Comparison of ENCODE assay signal across 8 mouse cellular contexts in the genomic region with DNA sequence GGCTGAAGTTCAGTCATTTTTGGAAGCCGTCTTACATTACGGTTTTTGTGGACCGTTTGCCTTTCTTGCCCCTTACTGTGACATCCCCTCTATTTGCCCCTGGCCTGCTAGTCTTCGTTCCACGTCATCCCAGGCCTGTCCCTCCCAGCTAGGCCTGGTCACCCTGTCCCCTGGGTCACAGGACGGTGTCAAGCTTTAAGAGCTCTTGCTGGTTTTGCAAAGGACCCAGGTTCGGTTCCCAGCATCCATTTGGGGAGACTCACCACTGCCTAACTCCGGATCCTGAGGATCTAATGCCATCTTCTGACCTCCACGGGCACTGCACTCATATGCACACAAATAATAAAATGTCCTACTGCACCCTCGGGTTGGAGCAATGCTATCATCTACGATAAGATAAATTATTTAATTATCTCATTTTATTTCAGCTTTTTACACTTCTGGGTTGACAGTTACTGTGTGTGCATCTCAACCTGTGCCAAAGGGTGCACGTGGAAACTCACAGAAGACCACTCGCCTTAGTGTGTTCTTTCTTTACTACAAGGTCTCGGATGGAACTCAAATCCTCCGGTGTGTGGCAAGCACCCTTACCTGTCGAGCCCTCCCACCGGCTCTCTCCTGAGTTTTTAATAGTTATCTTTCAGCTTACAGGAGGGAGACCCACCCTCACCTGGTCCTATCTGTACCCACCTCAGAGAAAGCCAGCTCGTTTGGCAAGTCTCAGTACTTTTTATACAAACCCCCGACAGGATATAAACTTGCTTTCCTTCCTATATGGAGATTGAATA. TPM values are rescaled to one million over a fixed set of nuclear protein-coding genes. Genes with fewer than 3 reads are reported as not detected.
DNase-seq lines count a peak whose midpoint lies in the region; ATAC-seq and TF ChIP-seq lines count a peak whose summit lies in the region.

No protein-coding gene starts in this region.

- 85% methylated on average over 19 of the region's 19 CpGs for WGBS in heart, embryonic 10.5 days
- WGBS in heart, embryonic 16.5 days = 82% methylated on average over 19 of the region's 19 CpGs
- WGBS in liver, postnatal 0 days (ENCODE audit: insufficient replicate concordance) = 87% methylated on average over 19 of the region's 19 CpGs

- peak overlapping the region; percentile 62 for H3K4me2 ChIP-seq in heart, embryonic 16.5 days (ENCODE audit: low read depth, low read length)
- peak overlapping the region; percentile 94 for H3K4me2 ChIP-seq in liver, postnatal 0 days (ENCODE audit: low read depth, low read length)

- H3K27ac ChIP-seq in heart, embryonic 10.5 days = peak overlapping the region; percentile 94
- peak overlapping the region; percentile 79 for H3K27ac ChIP-seq in heart, embryonic 16.5 days (ENCODE audit: low read length)
- H3K27ac ChIP-seq in liver, postnatal 0 days (ENCODE audit: low read depth) = peak overlapping the region; percentile 56

- DNase-seq in heart, embryonic 10.5 days (ENCODE audit: low spot score) = no peak
- DNase-seq in heart, postnatal 14 days = no peak
- no peak for DNase-seq in G1E (ENCODE audit: low spot score)
- DNase-seq in liver, postnatal 0 days = no peak
- no peak for DNase-seq in left cerebral cortex, adult 8-10 months (ENCODE audit: low spot score in 2 of 2)
- DNase-seq in adrenal gland, postnatal 10 days = no peak
- no peak for DNase-seq in thymus, postnatal 36 days

- H3K9me3 ChIP-seq in heart, embryonic 10.5 days = no peaks in the 10 kb centered on the region
- H3K9me3 ChIP-seq in G1E (replicated peaks) = 0 out of 2 replicates have a peak, but pooled peaks cover 3% of the 10 kb centered on the region
- no peaks in the 10 kb centered on the region for H3K9me3 ChIP-seq in heart, embryonic 16.5 days (replicated peaks; ENCODE audit: control insufficient read depth, low read length)
- H3K9me3 ChIP-seq in liver, postnatal 0 days (ENCODE audit: low read length) = no peaks in the 10 kb centered on the region

- no peaks in the 10 kb centered on the region for H3K27me3 ChIP-seq in heart, embryonic 10.5 days (ENCODE audit: insufficient read depth, poor library complexity, severe bottlenecking)
- H3K27me3 ChIP-seq in G1E (ENCODE audit: insufficient read depth, low read length) = no peaks in the 10 kb centered on the region
- H3K27me3 ChIP-seq in heart, embryonic 16.5 days (ENCODE audit: control insufficient read depth, insufficient read depth, low read length) = no peaks in the 10 kb centered on the region
- no peaks in the 10 kb centered on the region for H3K27me3 ChIP-seq in liver, postnatal 0 days (ENCODE audit: insufficient read depth, low read length)

- no peak for ATAC-seq in G1E (ENCODE audit: extremely low read depth, insufficient number of reproducible peaks, low FRiP score, poor library complexity, severe bottlenecking)
- ATAC-seq in heart, embryonic 16.5 days (replicated peaks; ENCODE audit: extremely low read depth, insufficient read depth, low FRiP score) = no peak
- no peak for ATAC-seq in liver, postnatal 0 days

- TF ChIP-seq CTCF in G1E (IDR thresholded peaks at IDR 0.05; ENCODE audit: low read depth, low read length) = no peak
- TF ChIP-seq CTCF in liver, postnatal 0 days (IDR thresholded peaks at IDR 0.05; ENCODE audit: low read depth) = 0 out of 2 replicates have a peak, but pooled peaks have one; percentile 14

- intact Hi-C loops in heart, postnatal 14 days (cut with DNase I) = no loop called here

- H3K4me1 ChIP-seq in heart, embryonic 10.5 days = peaks cover 28% of the 10 kb centered on the region
- H3K4me1 ChIP-seq in G1E (ENCODE audit: insufficient read depth, low read depth, low read length) = peaks cover 73% of the 10 kb centered on the region
- peaks cover 21% of the 10 kb centered on the region for H3K4me1 ChIP-seq in heart, embryonic 16.5 days (ENCODE audit: control insufficient read depth, insufficient read depth, low read length)
- peaks cover 32% of the 10 kb centered on the region for H3K4me1 ChIP-seq in liver, postnatal 0 days (ENCODE audit: insufficient read depth)

- peak overlapping the region; percentile 64 for H3K9ac ChIP-seq in heart, embryonic 16.5 days (ENCODE audit: low read length)
- peak overlapping the region; percentile 16; the same call in 1 of the 2 replicates for H3K9ac ChIP-seq in liver, postnatal 0 days (replicated peaks)

- no peak for TF ChIP-seq EP300 in liver, postnatal 0 days (IDR thresholded peaks at IDR 0.05; ENCODE audit: low read depth)

- peaks cover 22% of the 10 kb centered on the region for H3K36me3 ChIP-seq in heart, embryonic 10.5 days
- H3K36me3 ChIP-seq in G1E (replicated peaks) = peaks cover 48% of the 10 kb centered on the region
- H3K36me3 ChIP-seq in heart, embryonic 16.5 days (ENCODE audit: control insufficient read depth, insufficient read depth) = peaks cover 2% of the 10 kb centered on the region; the same call in 1 of the 2 replicates
- H3K36me3 ChIP-seq in liver, postnatal 0 days (replicated peaks; ENCODE audit: insufficient read depth, low read length) = peaks cover 15% of the 10 kb centered on the region

- H3K4me3 ChIP-seq in heart, embryonic 10.5 days = peak overlapping the region; percentile 94
- H3K4me3 ChIP-seq in G1E (ENCODE audit: low read depth, low read length) = peak overlapping the region; percentile 92; the same call in 1 of the 2 replicates
- peak overlapping the region; percentile 97 for H3K4me3 ChIP-seq in heart, embryonic 16.5 days (ENCODE audit: low read length)
- peak overlapping the region; percentile 78 for H3K4me3 ChIP-seq in liver, postnatal 0 days (ENCODE audit: low read depth, low read length)

RNA-seq across cellular contexts. Expression of a gene that starts 3.9 kb away (rescaled TPM):
- 403 and 488 TPM in 2 replicates for polyA plus RNA-seq in heart, embryonic 10.5 days (2016; fragmentation: Nextera tagmentation; extraction: Ambion mirVana)
- total RNA-seq in heart, postnatal 14 days (2021) = 100 to 1,000 TPM; 200 to 218 TPM
- total RNA-seq in G1E (2014; fragmentation: Nextera tagmentation) = 187 and 204 TPM in 2 replicates
- total RNA-seq in G1E (2017) = 398 and 402 TPM in 2 replicates
- 276 and 342 TPM in 2 replicates for polyA plus RNA-seq in G1E (2012)
- 331 and 367 TPM in 2 replicates for polyA plus RNA-seq in heart, embryonic 16.5 days (2015; fragmentation: Nextera tagmentation; extraction: Ambion mirVana)
- polyA plus RNA-seq in liver, postnatal 0 days (2015; fragmentation: Nextera tagmentation; extraction: Ambion mirVana) = 227 and 228 TPM in 2 replicates
- 100 to 1,000 TPM; 202 to 227 (median 214) TPM for total RNA-seq in left cerebral cortex, adult 8-10 months (2022)
- 100 to 1,000 TPM; 242 to 261 TPM for total RNA-seq in adrenal gland, postnatal 10 days (2021)

RNA-seq across cellular contexts. Expression of a gene that starts 4.0 kb away (rescaled TPM):
- polyA plus RNA-seq in heart, embryonic 10.5 days (2016; fragmentation: Nextera tagmentation; extraction: Ambion mirVana) = 0.16 and 0.51 TPM in 2 replicates
- total RNA-seq in heart, postnatal 14 days (2021) = under 1 TPM; 0.29 to 0.45 TPM
- total RNA-seq in G1E (2014; fragmentation: Nextera tagmentation) (13.1 and 20.2 TPM in 2 replicates), G1E (2017) (1.1 and 1.7 TPM in 2 replicates)
- polyA plus RNA-seq in G1E (2012) = 0.25 and 0.47 TPM in 2 replicates
- 2.7 and 2.9 TPM in 2 replicates for polyA plus RNA-seq in heart, embryonic 16.5 days (2015; fragmentation: Nextera tagmentation; extraction: Ambion mirVana)
- 0.33 and 0.36 TPM in 2 replicates for polyA plus RNA-seq in liver, postnatal 0 days (2015; fragmentation: Nextera tagmentation; extraction: Ambion mirVana)
- under 1 TPM; 0.37 to 0.55 (median 0.42) TPM for total RNA-seq in left cerebral cortex, adult 8-10 months (2022)
- under 1 TPM; 0.57 to 0.73 TPM for total RNA-seq in adrenal gland, postnatal 10 days (2021)

RNA-seq across cellular contexts. Expression of a gene that starts 56.6 kb away (rescaled TPM):
- 15.3 and 25.7 TPM in 2 replicates for polyA plus RNA-seq in heart, embryonic 10.5 days (2016; fragmentation: Nextera tagmentation; extraction: Ambion mirVana)
- total RNA-seq in heart, postnatal 14 days (2021) = 10 to 100 TPM; 38.4 to 44.5 TPM
- total RNA-seq in G1E (2014; fragmentation: Nextera tagmentation) (not detected in 2 replicates), G1E (2017) (0.05 TPM in 1 of 2 replicates, not detected in the other)
- polyA plus RNA-seq in G1E (2012) = not detected in 2 replicates
- polyA plus RNA-seq in heart, embryonic 16.5 days (2015; fragmentation: Nextera tagmentation; extraction: Ambion mirVana) = 12.8 and 13.9 TPM in 2 replicates
- 141 and 148 TPM in 2 replicates for polyA plus RNA-seq in liver, postnatal 0 days (2015; fragmentation: Nextera tagmentation; extraction: Ambion mirVana)
- 10 to 100 TPM; 25.4 to 28.1 (median 26.1) TPM for total RNA-seq in left cerebral cortex, adult 8-10 months (2022)
- 100 to 1,000 TPM in 1 of 2 experiments, 10 to 100 TPM in 1; 32.3 to 159 TPM for total RNA-seq in adrenal gland, postnatal 10 days (2021)

Comparison
In these comparisons a context has a peak if more than half of its experiments do, and no peak if none do; other contexts are left out.
1. RNA of a gene that starts 56.6 kb away (total RNA-seq): 32.3 to 159 TPM in adrenal gland, postnatal 10 days, 38.4 to 44.5 TPM in heart, postnatal 14 days and 25.4 to 28.1 TPM in left cerebral cortex, adult 8-10 months; 0.05 TPM in G1E; every median in the first group is over 10 times any median in the second.
2. Peak in every context shown above with its lines, with median percentiles within 50 percentile points of each other: H3K27ac ChIP-seq and H3K4me3 ChIP-seq.